Mouse (Mus musculus) midbrain, embryonic 16.5 days (tissue): ENCODE data around the gene Yrdc. TPM values are rescaled to one million over a fixed set of nuclear protein-coding genes. Genes with fewer than 3 reads are reported as not detected.

Experiments used
- ATAC-seq: fragments of 200-750 bp; cut with Nextera tagmentation; 2 replicates; pipeline ENCODE4 v1.8.0; 2017; ENCODE audit warnings: moderate TSS enrichment
- H3K27ac ChIP-seq: fragments of 300-500 bp; sonication (generic); 2 replicates; pipeline ENCODE4 v1.5.1; 2014; ENCODE audit warnings: mild to moderate bottlenecking, low read length, mixed read lengths
- H3K27me3 ChIP-seq: fragments of 300-500 bp; sonication (generic); 2 replicates; pipeline ENCODE4 v1.6.1; 2014; ENCODE audit warnings: low read depth, low read length, mixed read lengths; ENCODE audit not compliant: control insufficient read depth, insufficient read depth
- H3K36me3 ChIP-seq: fragments of 300-500 bp; sonication (generic); 2 replicates; pipeline ENCODE4 v1.6.1; 2014; ENCODE audit warnings: mild to moderate bottlenecking, low read length, moderate library complexity, mixed read lengths; ENCODE audit not compliant: control insufficient read depth, insufficient read depth
- H3K4me1 ChIP-seq: fragments of 300-500 bp; sonication (generic); 2 replicates; pipeline ENCODE4 v1.6.1; 2014; ENCODE audit warnings: mild to moderate bottlenecking, low read length, mixed read lengths; ENCODE audit not compliant: control insufficient read depth, insufficient read depth
- H3K4me2 ChIP-seq: fragments of 300-500 bp; sonication (generic); 2 replicates; pipeline ENCODE4 v1.6.1; 2014; ENCODE audit warnings: mild to moderate bottlenecking, low read length, mixed read lengths
- H3K4me3 ChIP-seq: fragments of 300-500 bp; sonication (generic); 2 replicates; pipeline ENCODE4 v1.5.1; 2014; ENCODE audit warnings: low read depth, mild to moderate bottlenecking, low read length, moderate library complexity, mixed read lengths
- H3K9ac ChIP-seq: fragments of 300-500 bp; sonication (generic); 2 replicates; pipeline ENCODE4 v1.6.1; 2014; ENCODE audit warnings: low read depth, low read length, mixed read lengths
- H3K9me3 ChIP-seq: fragments of 300-500 bp; sonication (generic); replicated peaks from 2 replicates; pipeline ENCODE4 v1.6.1; 2014; ENCODE audit warnings: mild to moderate bottlenecking, low read length, mixed read lengths; ENCODE audit not compliant: control insufficient read depth, poor library complexity, severe bottlenecking
- WGBS: fragments of 180-500 bp; shearing (Covaris S2); extraction: QIAGEN DNeasy Blood & Tissue Kit; methylation state at CpG from one replicate; pipeline ENCODE4 v1.1.7; 2014; 5-methylcytosine and 5-hydroxymethylcytosine counted together
- polyA plus RNA-seq: library from polyadenylated mRNA; unstranded; fragments of >200 nt; fragmentation: Nextera tagmentation; extraction: Ambion mirVana; gene quantifications from 2 replicates; pipeline ENCODE4 v1.2.1, GENCODE M21; 2015

Gene Yrdc
- polyA plus RNA-seq, 1 experiment from 2014 or later = 39.1 TPM

GRCm38 (mm10) chr4:124843493-124843892 is 7.0 kb upstream of the Yrdc start:
- 0 out of 2 replicates have a peak, but pooled peaks have one; percentile 55 for ATAC-seq
- peaks cover 2% of the 10 kb centered on the region; the same call in 1 of the 2 replicates for H3K4me1 ChIP-seq
- H3K9ac ChIP-seq = no peak overlapping the region
- no peaks in the 10 kb centered on the region for H3K9me3 ChIP-seq
- H3K27me3 ChIP-seq = no peaks in the 10 kb centered on the region
- peaks cover 20% of the 10 kb centered on the region for H3K36me3 ChIP-seq
- no peak overlapping the region for H3K27ac ChIP-seq
- WGBS = 53% methylated on average over 11 of the region's 11 CpGs
- no peak overlapping the region for H3K4me3 ChIP-seq
- no peak overlapping the region for H3K4me2 ChIP-seq

GRCm38 (mm10) chr4:124847573-124847972 is 2.9 kb upstream of the Yrdc start:
- Histone ChIP-seq H3K4me1 (peaks cover 23% of the 10 kb centered on the region), H3K9ac (no peak overlapping the region), H3K4me3 (no peak overlapping the region), H3K36me3 (peaks cover 9% of the 10 kb centered on the region; the same call in 1 of the 2 replicates), H3K4me2 (no peak overlapping the region), H3K27me3 (no peaks in the 10 kb centered on the region), H3K27ac (no peak overlapping the region), H3K9me3 (no peaks in the 10 kb centered on the region)
- 2% methylated on average over 8 of the region's 8 CpGs for WGBS
- no peak for ATAC-seq

DNA sequence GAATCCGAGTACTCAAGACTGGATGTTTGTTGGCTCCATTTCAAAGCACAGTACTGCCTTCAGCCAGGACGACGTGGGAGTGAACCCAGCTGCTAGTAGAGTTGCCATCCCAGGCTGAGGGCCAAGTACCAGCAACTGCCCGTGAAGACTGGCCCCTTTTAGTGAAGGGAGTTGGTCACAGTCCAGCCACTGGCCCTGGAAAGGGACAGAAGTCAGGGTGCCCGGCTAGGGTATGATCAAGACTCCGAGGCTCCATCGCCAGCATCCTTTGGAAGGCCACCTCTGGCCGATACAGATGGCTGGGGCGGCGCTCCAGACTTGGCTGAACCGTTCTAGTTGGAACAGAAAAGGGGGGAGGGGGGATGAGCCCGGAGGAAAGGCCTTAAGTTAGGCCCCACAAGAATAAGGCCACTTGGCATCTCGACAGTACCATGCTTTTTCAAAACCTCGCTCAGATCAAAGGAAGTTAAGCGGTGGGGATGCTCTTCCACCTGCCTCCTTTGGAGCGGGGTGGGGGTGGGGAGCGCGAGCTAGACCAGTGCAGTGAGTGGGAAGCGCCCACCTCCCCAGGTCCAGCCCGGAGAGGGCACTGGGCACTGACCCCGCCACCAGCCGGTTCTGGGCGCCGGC is 733 bp upstream of the Yrdc start:
- Histone ChIP-seq H3K9ac (peak overlapping the region; percentile 94), H3K4me3 (peak overlapping the region; percentile 94), H3K4me2 (peak overlapping the region; percentile 91), H3K27me3 (no peaks in the 10 kb centered on the region), H3K9me3 (no peaks in the 10 kb centered on the region), H3K27ac (peak overlapping the region; percentile 90), H3K4me1 (peaks cover 26% of the 10 kb centered on the region), H3K36me3 (peaks cover 12% of the 10 kb centered on the region; the same call in 1 of the 2 replicates)
- peak; percentile 59 for ATAC-seq
- WGBS = under 1% methylated on average over 22 of the region's 24 CpGs

- H3K36me3 ChIP-seq = peaks cover 17% of the 10 kb centered on the region; the same call in 1 of the 2 replicates
- peak within 1 kb of the TSS; percentile 98 for H3K4me2 ChIP-seq
- H3K4me3 ChIP-seq = peak within 1 kb of the TSS; percentile 94
- no peaks in the 10 kb centered on the region for H3K9me3 ChIP-seq
- WGBS = 1% methylated on average over 68 of the region's 75 CpGs
- H3K27me3 ChIP-seq = no peaks in the 10 kb centered on the region
- H3K4me1 ChIP-seq = peaks cover 26% of the 10 kb centered on the region
- peak within 1 kb of the TSS; percentile 90 for H3K27ac ChIP-seq
- peak within 1 kb of the TSS; percentile 94 for H3K9ac ChIP-seq
- peak; percentile 72 for ATAC-seq
Observed at GRCm38 (mm10) chr4:124850933-124851658, 617 bp downstream of the Yrdc start, which contains the start of gene 1110065P20Rik. Gene 1110065P20Rik, minus strand, starts transcription at chr4:124851196.

GRCm38 (mm10) chr4:124856294-124856693 is 5.8 kb downstream of the Yrdc start:
- WGBS = 94% methylated on average over 8 of the region's 8 CpGs
- ATAC-seq = no peak
- H3K4me1 ChIP-seq = peaks cover 27% of the 10 kb centered on the region

DNA sequence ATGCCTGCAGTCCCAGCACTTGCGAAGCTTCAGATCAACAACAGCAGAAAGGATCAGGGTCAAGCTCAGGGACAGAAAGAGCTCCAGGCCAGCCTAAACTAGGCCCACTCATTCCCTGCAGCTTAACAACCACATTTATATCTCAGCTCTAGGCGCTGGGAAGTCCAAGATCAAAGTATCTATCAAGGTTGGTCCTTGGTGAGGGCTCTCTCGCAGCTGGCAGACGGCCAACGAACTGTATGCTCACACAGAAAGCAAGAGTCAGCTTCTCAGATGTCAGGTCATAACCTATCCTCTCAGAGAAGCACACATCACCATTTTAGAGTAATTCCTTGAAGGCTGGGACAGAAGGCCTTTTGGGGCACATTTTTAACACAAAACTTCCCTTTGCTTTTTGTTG is 7.9 kb downstream of the Yrdc start:
- 77% methylated on average over 5 of the region's 5 CpGs for WGBS
- Histone ChIP-seq H3K9me3 (no peaks in the 10 kb centered on the region), H3K4me2 (no peak overlapping the region), H3K9ac (no peak overlapping the region), H3K36me3 (peaks cover 37% of the 10 kb centered on the region), H3K4me1 (peaks cover 15% of the 10 kb centered on the region), H3K4me3 (no peak overlapping the region), H3K27ac (no peak overlapping the region), H3K27me3 (no peaks in the 10 kb centered on the region)
- no peak for ATAC-seq

More at GRCm38 (mm10) chr4:124856294-124856693, 5.8 kb downstream of the Yrdc start:
- H3K4me2 ChIP-seq = no peak overlapping the region
- H3K4me3 ChIP-seq = no peak overlapping the region
- H3K36me3 ChIP-seq = peaks cover 37% of the 10 kb centered on the region
- no peaks in the 10 kb centered on the region for H3K27me3 ChIP-seq
- H3K9me3 ChIP-seq = no peaks in the 10 kb centered on the region
- no peak overlapping the region for H3K9ac ChIP-seq
- H3K27ac ChIP-seq = no peak overlapping the region

- Histone ChIP-seq H3K27ac (no peak overlapping the region), H3K4me3 (peak overlapping the region; percentile 74; the same call in 1 of the 2 replicates), H3K9ac (no peak overlapping the region), H3K4me2 (peak overlapping the region; percentile 64), H3K4me1 (peaks cover 15% of the 10 kb centered on the region), H3K27me3 (no peaks in the 10 kb centered on the region), H3K36me3 (peaks cover 25% of the 10 kb centered on the region), H3K9me3 (no peaks in the 10 kb centered on the region)
- ATAC-seq = no peak
- 18% methylated on average over 7 of the region's 7 CpGs for WGBS
Observed at GRCm38 (mm10) chr4:124860446-124860845, 10.0 kb downstream of the Yrdc start.

DNA sequence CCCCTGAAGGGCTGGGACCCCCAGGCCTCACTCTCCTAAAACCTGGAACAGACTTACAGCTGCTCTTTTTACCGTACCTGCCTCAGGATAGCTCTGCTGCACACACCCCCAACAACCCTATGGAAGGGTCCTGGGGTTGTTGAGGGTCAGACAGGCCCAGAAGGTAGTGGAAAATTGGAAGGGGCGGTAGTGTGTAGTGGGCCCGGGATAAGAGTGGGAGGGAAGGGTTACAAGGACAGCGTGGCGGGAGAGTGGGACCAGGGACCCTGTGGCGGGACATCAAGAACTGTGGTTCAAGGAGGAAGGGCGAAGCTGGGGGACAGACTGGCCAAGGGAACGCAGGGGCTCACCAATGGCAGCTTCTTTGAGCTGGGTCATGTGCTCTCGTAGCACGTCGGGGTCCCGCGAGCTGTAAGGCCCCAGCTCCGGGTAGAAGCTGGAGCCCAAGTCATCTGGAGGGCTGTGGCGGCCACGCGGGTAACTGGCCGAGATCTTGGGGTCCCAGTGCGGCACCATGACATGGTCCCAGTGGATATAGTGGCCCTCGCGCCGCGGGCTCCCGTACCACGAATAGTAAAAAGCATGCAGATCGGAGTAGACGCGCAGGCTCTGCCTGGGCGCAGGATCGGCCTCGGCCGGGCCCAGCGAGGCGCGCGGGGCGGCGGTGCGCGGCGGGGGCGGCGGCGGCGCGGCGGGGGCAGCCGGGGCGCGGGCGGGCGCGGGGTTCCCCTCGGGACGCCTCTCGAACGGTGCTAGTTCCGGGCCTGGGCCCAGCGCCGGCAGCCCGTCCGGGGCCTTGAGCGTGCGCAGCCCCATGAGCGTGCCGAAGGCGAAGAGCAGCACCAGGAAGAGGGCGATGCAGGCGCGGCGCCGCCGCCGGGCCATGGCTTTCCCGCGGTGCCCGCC is 11.1 kb downstream of the Yrdc start, which contains the start of gene Maneal:
Gene Maneal, minus strand, starts transcription at position 889 of the 906 bp plus-strand sequence.
- H3K4me3 ChIP-seq = peak within 1 kb of the TSS; percentile 74
- no peaks in the 10 kb centered on the region for H3K27me3 ChIP-seq
- H3K9ac ChIP-seq = peak within 1 kb of the TSS; percentile 88
- WGBS = 2% methylated on average over 39 of the region's 77 CpGs
- peaks cover 15% of the 10 kb centered on the region for H3K4me1 ChIP-seq
- peaks cover 18% of the 10 kb centered on the region for H3K36me3 ChIP-seq
- H3K9me3 ChIP-seq = no peaks in the 10 kb centered on the region
- peak within 1 kb of the TSS; percentile 76 for H3K27ac ChIP-seq
- peak; percentile 65 for ATAC-seq
- peak within 1 kb of the TSS; percentile 64 for H3K4me2 ChIP-seq
